Mouse (Mus musculus) adrenal gland, postnatal 4 days (tissue): ENCODE results near the gene Milr1. TPM values are rescaled to one million over a fixed set of nuclear protein-coding genes. Genes with fewer than 3 reads are reported as not detected.
A peak's percentile ranks its signal among the peaks of the same experiment; 100 is the strongest.
"Not testable (repeated sequence)": the region's sequence is repeated elsewhere in the genome, so short reads cannot be mapped to it uniquely, and the experiment has no call there.

Experiments used
- DNase-seq, 2 experiments: peaks; one replicate each; pipeline ENCODE4 v3.0.0; 2021 to 2022; ENCODE audit warnings: low spot score in 2 of 2, mixed read lengths in 2 of 2
- microRNA-seq: library from miRNA; unstranded; fragments of <30 nt; microRNA quantifications from one replicate; pipeline ENCODE4 v1.2.0, GENCODE M21; 2021
- total RNA-seq, 2 experiments: library from RNA; stranded (reverse); gene quantifications; 2 replicates each; pipeline ENCODE4 v1.2.3; 2021

Milr1 gene
- total RNA-seq, 2 experiments from 2014 or later, result 0.98 to 1.7 TPM

- DNase-seq, result no peak
Measured at GRCm38 (mm10) chr11:106795679-106796078, 44.7 kb downstream of the Milr1 start.

DNA sequence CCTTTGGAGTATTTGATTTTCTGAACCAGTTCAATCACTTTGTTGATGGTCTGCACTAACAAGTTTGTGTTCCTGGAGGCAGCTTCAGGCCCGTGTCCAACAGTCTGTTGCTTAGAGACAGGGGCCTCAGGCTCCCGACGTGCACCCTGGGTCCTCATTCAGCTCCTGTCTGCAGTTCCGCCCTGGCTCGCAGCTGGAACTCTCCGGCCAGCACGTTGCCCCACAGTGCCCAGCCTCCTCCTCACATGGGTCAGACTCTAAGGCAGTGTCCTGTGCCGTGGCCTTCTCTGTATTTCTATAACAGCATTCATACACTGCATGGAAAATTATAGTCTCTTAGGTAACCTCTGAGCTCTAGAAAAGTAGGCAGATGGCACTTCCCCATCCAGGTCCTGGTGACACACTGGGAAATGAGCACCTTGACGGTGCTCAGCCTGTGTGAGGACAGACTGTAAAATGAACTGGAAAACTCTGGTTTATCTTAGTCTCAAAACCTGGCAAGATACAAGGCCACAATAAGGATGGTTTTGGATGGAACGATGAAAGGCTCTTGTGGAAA is 51.1 kb downstream of the Milr1 start:
- DNase-seq, result no peak

GRCm38 (mm10) chr11:106807442-106807841 is 56.4 kb downstream of the Milr1 start:
- DNase-seq, result not testable (repeated sequence)

DNA sequence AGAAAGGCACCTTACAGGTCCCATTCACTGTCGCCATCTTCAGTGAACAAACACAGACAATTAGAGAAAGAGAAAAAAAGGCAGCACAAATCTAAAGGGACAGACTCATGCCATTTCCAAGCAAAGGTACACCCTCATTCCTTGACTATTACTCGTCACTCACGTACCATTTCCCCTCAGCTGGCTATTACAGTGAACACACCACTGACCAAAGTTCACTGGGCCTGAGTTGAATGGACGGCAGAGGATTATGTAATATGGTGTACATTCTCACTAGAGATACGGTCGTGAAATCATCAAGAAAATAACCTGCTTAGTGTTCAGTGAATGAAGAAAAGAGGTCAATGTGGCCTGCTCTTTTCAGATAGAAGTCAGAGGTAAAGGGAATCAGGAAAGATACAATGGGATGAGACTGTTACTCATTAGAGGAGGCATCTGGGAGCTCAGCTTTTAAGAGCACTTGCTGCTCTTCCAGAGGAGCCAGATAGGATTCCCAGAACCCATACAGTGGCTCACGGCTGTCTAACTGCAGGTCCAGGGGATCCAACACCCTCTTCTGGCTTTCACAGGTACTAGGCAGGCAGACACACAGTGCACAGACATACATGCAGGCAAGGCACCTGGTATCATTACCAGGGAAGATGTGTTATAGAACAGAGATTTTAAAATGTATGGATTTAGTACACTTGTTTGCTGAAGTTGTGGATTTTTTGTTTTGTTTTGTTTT is 61.5 kb downstream of the Milr1 start:
- DNase-seq, result no peak

DNA sequence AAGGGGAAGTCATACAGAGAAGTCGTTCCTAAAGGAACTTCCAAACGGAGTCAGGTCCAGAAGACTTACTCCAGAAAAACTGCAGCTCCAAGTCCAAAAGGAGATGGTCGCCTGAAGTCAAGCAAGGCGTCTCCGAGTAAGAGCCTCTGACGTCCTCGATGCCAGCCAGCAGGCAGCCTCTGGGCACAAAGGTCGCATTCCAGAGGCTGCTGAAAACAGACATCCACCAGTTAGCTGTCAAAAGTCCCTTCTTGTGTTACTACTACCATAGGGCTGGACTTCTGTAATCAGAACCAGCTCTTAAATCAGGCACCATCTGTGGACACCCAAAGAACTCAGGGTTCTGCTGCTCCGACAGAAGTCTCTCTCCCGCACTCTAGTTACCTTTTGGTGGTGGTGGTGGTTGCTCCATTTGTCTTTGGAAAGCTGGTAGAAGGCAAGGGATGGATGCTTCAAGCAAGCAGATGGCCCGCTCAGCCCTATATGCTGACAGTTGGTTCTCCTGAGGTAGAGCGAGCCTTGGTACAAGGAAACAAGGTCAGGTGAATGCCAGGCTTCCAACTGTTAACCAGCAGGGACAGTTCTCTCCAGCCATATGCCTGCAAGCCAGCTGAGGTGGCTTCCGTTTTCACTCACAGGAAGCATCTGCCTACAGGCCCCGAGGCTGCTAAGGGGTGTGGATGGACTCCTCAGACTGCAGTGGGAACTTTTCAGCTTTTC is 63.7 kb downstream of the Milr1 start:
- no peak for DNase-seq

GRCm38 (mm10) chr11:106815331-106815730 is 64.3 kb downstream of the Milr1 start:
- DNase-seq, result no peak

DNA sequence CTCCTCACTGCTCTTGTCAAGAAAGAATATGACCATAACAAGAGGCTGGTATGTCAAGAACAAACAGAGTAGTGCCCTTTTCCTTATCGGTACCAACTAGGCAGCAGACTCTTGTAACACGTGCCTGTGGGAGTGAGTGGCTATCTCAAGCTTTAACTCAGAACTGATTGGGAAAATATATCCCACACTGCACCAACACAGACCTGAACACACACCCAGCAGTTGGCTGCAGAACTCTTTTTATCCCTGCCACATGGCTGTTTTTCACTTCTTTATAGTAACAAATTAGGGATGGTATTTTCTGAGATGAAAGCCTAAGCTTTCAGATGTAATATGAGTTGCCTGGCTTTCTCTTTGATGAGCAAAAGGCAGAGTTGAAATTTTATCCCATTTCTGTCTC is 64.7 kb downstream of the Milr1 start:
- DNase-seq, result no peak

DNA sequence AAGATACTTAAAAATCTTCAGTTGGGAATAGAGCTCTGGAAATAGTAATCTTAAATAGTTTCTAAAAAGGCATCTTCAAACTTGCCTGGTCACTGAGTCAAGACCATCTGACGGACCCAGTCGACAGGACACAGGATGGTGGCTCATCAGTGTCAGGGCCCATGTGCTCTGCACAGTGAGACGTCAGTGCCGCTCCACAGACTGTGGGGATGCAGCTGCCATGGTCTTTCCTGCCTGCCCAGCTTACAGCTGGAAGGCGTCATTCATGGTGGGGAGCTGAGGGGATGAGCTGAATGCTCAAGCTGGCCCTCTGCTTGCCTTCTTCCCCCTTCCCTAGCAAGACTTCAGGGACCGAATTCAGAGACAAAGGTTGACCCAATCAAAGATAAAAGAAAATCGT is 65.3 kb downstream of the Milr1 start:
- DNase-seq, result no peak

DNA sequence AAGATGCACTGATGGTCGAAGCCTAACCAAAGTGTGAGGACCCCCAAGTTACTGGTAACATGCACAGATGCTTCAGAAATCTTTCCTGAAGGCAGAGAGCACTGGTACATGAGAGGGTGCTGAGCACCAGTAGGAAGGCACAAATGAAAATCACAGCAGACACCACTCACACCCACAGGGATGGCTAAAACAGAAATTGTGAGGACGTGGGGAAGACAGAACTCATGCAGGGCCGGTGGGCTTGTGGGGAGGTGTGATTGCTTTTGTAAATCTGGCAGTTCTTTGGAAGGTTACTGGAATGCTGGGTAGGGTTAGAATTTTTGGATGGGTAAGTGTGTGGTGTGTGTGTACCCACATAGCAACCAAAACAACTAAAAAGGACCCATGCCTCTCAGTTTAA is 66.1 kb downstream of the Milr1 start:
- DNase-seq, result no peak

GRCm38 (mm10) chr11:106817808-106818207 is 66.8 kb downstream of the Milr1 start:
- DNase-seq, result no peak

- no peak for DNase-seq
Measured at GRCm38 (mm10) chr11:106818341-106818740, 67.3 kb downstream of the Milr1 start.

Small RNA genes within 50 kb of the gene (microRNA-seq; reads per million reads assigned to microRNA genes)
- gene Gm25994 (not detected), gene Mir3064 (10.3 reads per million, percentile 23 among the genes with 10 or more reads in this experiment)

Other genes with a start within 250 kb of the Milr1 start
- gene Tex2, start 137.8 kb upstream of the Milr1 start, total RNA-seq, result 10 to 100 TPM; 31.5 to 33.0 TPM
- gene Pecam1, start 598 bp upstream of the Milr1 start, total RNA-seq, result 100 to 1,000 TPM; 110 to 113 TPM
- gene Polg2, start 28.3 kb downstream of the Milr1 start, total RNA-seq, result 10 to 100 TPM; 12.8 to 13.1 TPM
- gene Ddx5, start 38.0 kb downstream of the Milr1 start, total RNA-seq, result 100 to 1,000 TPM; 889 to 991 TPM
- gene Cep95, start 38.0 kb downstream of the Milr1 start, total RNA-seq, result 10 to 100 TPM; 16.1 to 18.1 TPM
- gene Smurf2, start 169.5 kb downstream of the Milr1 start, total RNA-seq, result 10 to 100 TPM; 40.9 to 44.5 TPM
- 10 to 100 TPM; 52.5 to 54.6 TPM for gene Kpna2, start 248.3 kb downstream of the Milr1 start, total RNA-seq